Mouse (Mus musculus) MEL (cell line): ENCODE measurements around the gene Wnt3. TPM values are rescaled to one million over a fixed set of nuclear protein-coding genes. Genes with fewer than 3 reads are reported as not detected.
A peak's percentile ranks its signal among the peaks of the same experiment; 100 is the strongest.

Source experiments
- DNase-seq: peaks from one replicate; pipeline ENCODE4 v3.0.0; 2011; ENCODE audit warnings: low read depth, low spot score
- H3K27ac ChIP-seq: 2 replicates; pipeline ENCODE4 v1.5.1; 2012; ENCODE audit warnings: low read depth, mild to moderate bottlenecking, control low read depth, low read length, moderate library complexity; ENCODE audit not compliant: control insufficient read depth
- H3K27me3 ChIP-seq, 2 experiments: fragments of 150-350 bp in 1 of 2; sonication (generic) in 1 of 2; 2 replicates each; pipeline ENCODE4 v1.6.1; 2012; ENCODE audit warnings: low read length in 2 of 2, mild to moderate bottlenecking in 2 of 2, improper control_type of control experiment in 1 of 2, moderate library complexity in 1 of 2; ENCODE audit not compliant: insufficient read depth in 2 of 2, control insufficient read depth in 1 of 2
- H3K36me3 ChIP-seq, 2 experiments: 2 replicates each; pipeline ENCODE4 v1.6.1; 2012 to 2014; ENCODE audit warnings: low read length in 2 of 2, improper control_type of control experiment in 1 of 2, inconsistent platforms in 1 of 2, mild to moderate bottlenecking in 1 of 2; ENCODE audit not compliant: insufficient read depth in 2 of 2, control insufficient read depth in 1 of 2
- H3K4me1 ChIP-seq, 2 experiments: fragments of 150-350 bp in 1 of 2; sonication (generic) in 1 of 2; 2 replicates each; pipeline ENCODE4 v1.6.1; 2012; ENCODE audit warnings: low read length in 2 of 2, improper control_type of control experiment in 1 of 2, mild to moderate bottlenecking in 1 of 2; ENCODE audit not compliant: insufficient read depth in 2 of 2, control insufficient read depth in 1 of 2
- H3K4me3 ChIP-seq, 2 experiments: fragments of 150-350 bp in 1 of 2; sonication (generic) in 1 of 2; 2 replicates each; pipeline ENCODE4 v1.5.1; 2012; ENCODE audit warnings: low read depth in 2 of 2, low read length in 2 of 2, mild to moderate bottlenecking in 2 of 2, moderate library complexity in 2 of 2, control low read depth in 1 of 2, improper control_type of control experiment in 1 of 2; ENCODE audit not compliant: control insufficient read depth in 1 of 2, insufficient read depth in 1 of 2
- H3K79me2 ChIP-seq: 2 replicates; pipeline ENCODE4 v1.6.1; 2012; ENCODE audit warnings: mild to moderate bottlenecking, low read length, moderate library complexity; ENCODE audit not compliant: control insufficient read depth, poor library complexity, insufficient read depth
- H3K9ac ChIP-seq: 2 replicates; pipeline ENCODE4 v1.6.1; 2012; ENCODE audit warnings: low read depth, mild to moderate bottlenecking, control low read depth, low read length, moderate library complexity; ENCODE audit not compliant: control insufficient read depth, poor library complexity, severe bottlenecking
- H3K9me3 ChIP-seq: fragments of 150-350 bp; sonication (generic); replicated peaks from 2 replicates; pipeline ENCODE4 v1.6.1; 2012; ENCODE audit warnings: mild to moderate bottlenecking, low read length, improper control_type of control experiment, moderate library complexity; ENCODE audit not compliant: insufficient read depth
- CHD2 ChIP-seq: IDR thresholded peaks from 2 replicates; pipeline ENCODE4 v1.6.1; 2011; ENCODE audit warnings: low read length, improper control_type of control experiment
- ELF1 ChIP-seq: IDR thresholded peaks from 2 replicates; pipeline ENCODE4 v1.6.1; 2014; ENCODE audit warnings: low read depth, mild to moderate bottlenecking, inconsistent platforms, low read length, improper control_type of control experiment, moderate library complexity
- EP300 ChIP-seq, 2 experiments: IDR thresholded peaks; 2 replicates each; pipeline ENCODE4 v1.6.1; 2011; ENCODE audit warnings: improper control_type of control experiment in 2 of 2, low read length in 2 of 2, low read depth in 1 of 2, mild to moderate bottlenecking in 1 of 2
- ETS1 ChIP-seq: IDR thresholded peaks from 2 replicates; pipeline ENCODE4 v1.6.1; 2012; ENCODE audit warnings: low read depth, mild to moderate bottlenecking, inconsistent platforms, low read length, improper control_type of control experiment, moderate library complexity
- GATA1 ChIP-seq: IDR thresholded peaks from 2 replicates; pipeline ENCODE4 v1.6.1; 2011; ENCODE audit warnings: low read depth, low read length, improper control_type of control experiment
- MAX ChIP-seq: IDR thresholded peaks from 2 replicates; pipeline ENCODE4 v1.6.1; 2011; ENCODE audit warnings: low read length, improper control_type of control experiment
- MXI1 ChIP-seq: IDR thresholded peaks from 2 replicates; pipeline ENCODE4 v1.6.1; 2011; ENCODE audit warnings: mild to moderate bottlenecking, low read depth, low read length, improper control_type of control experiment
- MYC ChIP-seq: IDR thresholded peaks from 2 replicates; pipeline ENCODE4 v1.6.1; 2011; ENCODE audit warnings: low read depth, mild to moderate bottlenecking, low read length, improper control_type of control experiment, moderate library complexity
- RCOR1 ChIP-seq: IDR thresholded peaks from 2 replicates; pipeline ENCODE4 v1.6.1; 2012; ENCODE audit warnings: low read depth, mild to moderate bottlenecking, inconsistent platforms, low read length, improper control_type of control experiment
- SIN3A ChIP-seq: IDR thresholded peaks from 2 replicates; pipeline ENCODE4 v1.6.1; 2012; ENCODE audit warnings: low read length, improper control_type of control experiment, inconsistent platforms
- SMC3 ChIP-seq: IDR thresholded peaks from 2 replicates; pipeline ENCODE4 v1.6.1; 2011; ENCODE audit warnings: low read depth, low read length, improper control_type of control experiment
- TBP ChIP-seq: IDR thresholded peaks from 2 replicates; pipeline ENCODE4 v1.8.0; 2011; ENCODE audit warnings: low read depth, low read length, improper control_type of control experiment
- USF1 ChIP-seq: IDR thresholded peaks from 2 replicates; pipeline ENCODE4 v1.6.1; 2014; ENCODE audit warnings: low read depth, mild to moderate bottlenecking, inconsistent platforms, low read length, improper control_type of control experiment, moderate library complexity
- USF2 ChIP-seq, 2 experiments: IDR thresholded peaks; 2 replicates each; pipeline ENCODE4 v1.6.1; 2011 to 2012; ENCODE audit warnings: improper control_type of control experiment in 2 of 2, low read length in 2 of 2, borderline replicate concordance in 1 of 2, inconsistent platforms in 1 of 2, low read depth in 1 of 2, mild to moderate bottlenecking in 1 of 2; ENCODE audit not compliant: insufficient read depth in 1 of 2
- polyA plus RNA-seq, 2 experiments: library from polyadenylated mRNA; stranded (reverse) in 1 of 2; unstranded in 1 of 2; fragments of >175 nt in 1 of 2; fragments of >200 nt in 1 of 2; gene quantifications; 2 replicates each; pipeline versions ENCODE4 v1.2.1 to v1.2.4; 2012; ENCODE audit warnings: low replicate concordance in 2 of 2, low read depth in 1 of 2; ENCODE audit not compliant: insufficient read length in 2 of 2, insufficient read depth in 1 of 2, missing spikeins in 1 of 2
- total RNA-seq: library from RNA; depleted of rRNA; stranded (reverse); fragments of 300-350 nt; gene quantifications from 2 replicates; pipeline ENCODE4 v1.2.3, GENCODE M21; 2012

The Wnt3 gene
- total and polyA plus RNA-seq, 3 experiments: not detected

- Histone ChIP-seq H3K9ac (no peak overlapping the region), H3K36me3 (peaks cover 1 to 44% of the 10 kb centered on the region in 2 experiments), H3K27ac (no peak overlapping the region), H3K27me3 (no peaks in the 10 kb centered on the region), H3K4me1 (peaks cover 22 to 40% of the 10 kb centered on the region in 2 experiments), H3K4me3 (no peak overlapping the region), H3K79me2 (no peaks in the 10 kb centered on the region), H3K9me3 (no peaks in the 10 kb centered on the region)
- DNase-seq: no peak
- TF ChIP-seq MYC (no peak), CHD2 (no peak), RCOR1 (no peak), TBP (no peak), MXI1 (no peak), USF2 (IDR thresholded peaks at IDR 0.05; ENCODE audit: borderline replicate concordance in 1 of 2, insufficient read depth in 1 of 2, low read depth in 1 of 2, low read length in 2 of 2) (no peak), ELF1 (no peak), USF1 (no peak)
These were observed 82.7 kb downstream of the Wnt3 start for GRCm38 (mm10) chr11:103856641-103857040.

- H3K4me3 ChIP-seq: no peak overlapping the region
- DNase-seq: peak; percentile 57
- no peaks in the 10 kb centered on the region for H3K79me2 ChIP-seq
- H3K27me3 ChIP-seq: no peaks in the 10 kb centered on the region
- no peak overlapping the region for H3K9ac ChIP-seq
- H3K9me3 ChIP-seq: no peaks in the 10 kb centered on the region
- H3K4me1 ChIP-seq: peaks cover 17 to 23% of the 10 kb centered on the region in 2 experiments
- H3K36me3 ChIP-seq: peaks cover 1 to 26% of the 10 kb centered on the region in 2 experiments
- peak; percentile 9 to 20; a peak in 2 of 4 replicates for TF ChIP-seq EP300 (IDR thresholded peaks at IDR 0.05; ENCODE audit: low read depth in 1 of 2, low read length in 2 of 2)
- 0 out of 2 replicates have a peak, but pooled peaks have one; percentile 53 for TF ChIP-seq RCOR1
- no peak for TF ChIP-seq MAX
- TF ChIP-seq ETS1: no peak
- TF ChIP-seq GATA1: peak; percentile 96
- no peak for TF ChIP-seq SMC3
- no peak overlapping the region for H3K27ac ChIP-seq
These were observed 84.8 kb downstream of the Wnt3 start for GRCm38 (mm10) chr11:103858760-103859159.

GRCm38 (mm10) chr11:103859933-103860610 is 86.1 kb downstream of the Wnt3 start:
- TF ChIP-seq ETS1 (no peak; the same call in 1 of the 2 replicates), RCOR1 (peak; percentile 59), SIN3A (0 out of 2 replicates have a peak, but pooled peaks have one; percentile 20), EP300 (IDR thresholded peaks at IDR 0.05; ENCODE audit: low read depth in 1 of 2, low read length in 2 of 2) (peak; percentile 15 to 49; a peak in 2 of 4 replicates)
- Histone ChIP-seq H3K36me3 (peaks cover 1 to 26% of the 10 kb centered on the region in 2 experiments), H3K9ac (no peak overlapping the region)

More at GRCm38 (mm10) chr11:103859933-103860610, 86.1 kb downstream of the Wnt3 start:
- no peaks in the 10 kb centered on the region for H3K9me3 ChIP-seq
- peaks cover 17 to 23% of the 10 kb centered on the region in 2 experiments for H3K4me1 ChIP-seq
- no peak overlapping the region for H3K4me3 ChIP-seq
- peak overlapping the region; percentile 3; the same call in 1 of the 2 replicates for H3K27ac ChIP-seq
- no peaks in the 10 kb centered on the region for H3K79me2 ChIP-seq
- H3K27me3 ChIP-seq: no peaks in the 10 kb centered on the region
- DNase-seq: peak; percentile 85
